Mouse (Mus musculus): ENCODE results near the gene E2f8. TPM values are rescaled to one million over a fixed set of nuclear protein-coding genes. Genes with fewer than 3 reads are reported as not detected.

Gene E2f8
- polyA plus RNA-seq (2017; shearing (Covaris generic)): 0.27 TPM

GRCm38 (mm10) chr7:48881486-48881885, at the start of gene E2f8:
TSS of gene E2f8 (minus strand) at chr7:48881596.

DNA sequence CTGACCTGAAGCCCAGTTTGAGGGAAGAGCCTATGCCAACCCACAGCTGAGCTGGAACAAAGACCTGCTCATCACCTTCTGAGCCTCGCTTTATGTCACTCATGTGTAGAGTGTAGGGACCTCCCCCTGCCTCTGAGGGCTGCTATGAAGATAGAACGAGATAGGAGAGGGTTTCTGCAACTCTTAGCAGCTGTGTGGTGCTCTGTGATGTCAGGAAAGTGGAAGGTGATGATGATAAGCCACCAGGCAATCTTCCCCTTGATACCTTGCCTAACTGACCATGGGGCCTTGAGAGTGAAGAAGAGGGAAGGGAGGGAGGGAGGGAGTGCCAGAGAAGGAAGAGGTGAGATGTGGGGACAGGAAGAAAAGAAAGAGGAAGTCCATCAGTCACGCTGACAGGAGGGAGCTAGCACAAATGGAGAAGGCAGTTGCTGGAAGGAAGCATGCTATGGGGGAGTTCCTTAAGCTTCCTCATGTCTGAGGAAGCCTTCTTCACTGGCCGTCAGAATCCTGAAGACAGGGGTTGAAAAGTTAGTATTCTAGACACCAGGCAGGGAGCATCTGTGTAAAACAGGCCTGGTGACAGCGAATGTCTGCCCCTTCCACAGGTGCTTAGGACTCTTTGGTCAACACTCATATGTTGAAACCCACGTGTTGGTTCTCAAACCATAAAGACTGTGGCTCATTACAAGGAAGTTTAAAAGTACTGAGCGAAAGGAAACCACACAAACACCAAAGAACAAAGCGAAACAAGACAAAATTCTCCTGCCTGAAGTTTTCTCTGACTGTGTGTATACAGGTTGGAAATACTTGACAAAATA, 27.3 kb upstream of the E2f8 start, which contains the start of gene Nav2:
TSS of gene Nav2 (plus strand) at position 196 of the 821 bp plus-strand sequence.

GRCm38 (mm10) chr7:48847820-48848650, 33.4 kb downstream of the E2f8 start, which contains the start of gene Csrp3:
TSS of gene Csrp3 (minus strand) at chr7:48848033.

Other genes with a start within 250 kb of the E2f8 start
- not detected for gene Mrgprb3, start 237.8 kb downstream of the E2f8 start, polyA plus RNA-seq (2017; shearing (Covaris generic))
- gene Zdhhc13, start 92.6 kb downstream of the E2f8 start, polyA plus RNA-seq (2017; shearing (Covaris generic)): 22.6 TPM
- gene Csrp3, start 33.6 kb downstream of the E2f8 start, polyA plus RNA-seq (2017; shearing (Covaris generic)): not detected
- gene Nav2, start 27.1 kb upstream of the E2f8 start, polyA plus RNA-seq (2017; shearing (Covaris generic)): 14.4 TPM